Mouse (Mus musculus) embryonic fibroblast, embryonic 13.5 days (primary cell): ENCODE measurements at regions not wholly inside any gene's neighbourhood (a gene's known extent, or its start where the extent isn't known, plus 50 kb on each side); places are given as distances from the start of the nearest gene placed in this dataset.

ENCODE experiments used
- CTCF ChIP-seq: IDR thresholded peaks from 2 replicates; pipeline ENCODE4 v1.5.1; 2011; ENCODE audit warnings: mild to moderate bottlenecking, control low read depth, low read length, moderate library complexity, borderline replicate concordance; ENCODE audit not compliant: insufficient read depth
- POLR2A ChIP-seq: IDR thresholded peaks from 2 replicates; pipeline ENCODE4 v1.6.1; 2011; ENCODE audit warnings: low read depth, mild to moderate bottlenecking, control low read depth, low read length, moderate library complexity

GRCm38 (mm10) chr13:28663459-28663858 is 290.1 kb downstream of the Sox4 start:
- no peak for TF ChIP-seq CTCF
- TF ChIP-seq POLR2A = no peak
